Mouse (Mus musculus) small intestine, adult 2 months (tissue): ENCODE results near the gene Fmn2.

Experiments used
- CTCF ChIP-seq: fragments of 200-500 bp; IDR thresholded peaks from 2 replicates; pipeline ENCODE4 v1.5.1; 2012; ENCODE audit warnings: low read depth, mild to moderate bottlenecking, control low read depth, inconsistent platforms, low read length, moderate library complexity, mixed read lengths; ENCODE audit not compliant: insufficient replicate concordance, insufficient read length; ENCODE audit errors: extremely low read depth
- POLR2A ChIP-seq: fragments of 200-500 bp; IDR thresholded peaks from 2 replicates; pipeline ENCODE4 v1.6.1; 2012; ENCODE audit warnings: low read depth, mild to moderate bottlenecking, control low read depth, inconsistent platforms, low read length, moderate library complexity

DNA sequence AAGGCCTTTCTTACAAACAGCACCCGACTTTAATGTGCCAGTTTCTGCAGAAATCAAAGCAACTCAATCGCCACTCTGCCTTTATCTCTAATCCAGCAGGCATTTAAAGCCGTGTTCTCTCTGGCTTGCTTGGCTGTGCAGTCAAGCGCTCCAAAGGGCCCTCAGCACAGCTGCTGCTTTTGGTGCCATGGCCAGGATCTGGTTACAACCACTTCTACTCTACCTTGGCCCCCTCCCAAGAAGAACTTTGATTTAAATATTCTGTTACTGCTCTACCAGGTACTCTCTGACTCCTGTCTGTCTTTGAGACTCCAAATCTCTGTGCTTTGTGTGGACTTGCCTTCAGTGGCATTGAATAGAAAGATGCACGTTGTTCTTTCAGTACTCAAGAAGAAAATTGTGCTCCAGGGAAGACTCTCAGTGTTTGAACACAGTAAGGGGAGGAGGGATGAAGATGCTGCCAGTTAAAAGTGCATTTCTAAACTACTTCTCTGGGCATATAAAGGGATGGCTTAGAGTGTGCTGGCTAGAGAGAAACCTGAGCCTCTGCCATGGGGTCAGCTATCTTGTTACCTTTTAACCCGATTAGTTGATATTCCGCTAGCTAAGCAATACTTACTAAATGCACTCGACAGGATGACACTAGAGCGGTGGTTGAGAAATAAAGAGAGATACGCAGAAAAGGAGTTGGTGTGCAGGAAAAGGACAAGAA, 358.9 kb downstream of the Fmn2 start:
- no peak for TF ChIP-seq CTCF
- TF ChIP-seq POLR2A = no peak
